Mouse (Mus musculus): Measurements from ENCODE around the gene Zdhhc9. TPM values are rescaled to one million over a fixed set of nuclear protein-coding genes. Genes with fewer than 3 reads are reported as not detected.
"Not testable (repeated sequence)": the region's sequence is repeated elsewhere in the genome, so short reads cannot be mapped to it uniquely, and the experiment has no call there.

Zdhhc9 gene
- 39.3 and 42.4 TPM in 2 replicates for total RNA-seq (2017)

GRCm38 (mm10) chrX:48208519-48209185 is at the start of gene Zdhhc9:
Zdhhc9 (minus strand) TSS chrX:48208878.
- ATAC-seq (ENCODE audit: extremely low read depth, insufficient number of reproducible peaks, low FRiP score, poor library complexity, severe bottlenecking): peak; percentile 99

- no peak for ATAC-seq (ENCODE audit: extremely low read depth, insufficient number of reproducible peaks, low FRiP score, poor library complexity, severe bottlenecking)
These were observed 48.3 kb upstream of the Zdhhc9 start for GRCm38 (mm10) chrX:48257011-48257410.

GRCm38 (mm10) chrX:48256468-48257007 is 47.9 kb upstream of the Zdhhc9 start, which contains the start of gene Utp14a:
Utp14a (plus strand) TSS chrX:48256862.
- ATAC-seq (ENCODE audit: extremely low read depth, insufficient number of reproducible peaks, low FRiP score, poor library complexity, severe bottlenecking): peak; percentile 100

- ATAC-seq (ENCODE audit: extremely low read depth, insufficient number of reproducible peaks, low FRiP score, poor library complexity, severe bottlenecking): no peak
These were observed 47.3 kb upstream of the Zdhhc9 start for GRCm38 (mm10) chrX:48255830-48256428.

GRCm38 (mm10) chrX:48234417-48234816 is 25.7 kb upstream of the Zdhhc9 start:
- ATAC-seq (ENCODE audit: extremely low read depth, insufficient number of reproducible peaks, low FRiP score, poor library complexity, severe bottlenecking): peak; percentile 92; the same call in 1 of the 2 replicates

GRCm38 (mm10) chrX:48226225-48226624 is 17.5 kb upstream of the Zdhhc9 start:
- ATAC-seq (ENCODE audit: extremely low read depth, insufficient number of reproducible peaks, low FRiP score, poor library complexity, severe bottlenecking): no peak

- no peak for ATAC-seq (ENCODE audit: extremely low read depth, insufficient number of reproducible peaks, low FRiP score, poor library complexity, severe bottlenecking)
These were observed 14.0 kb upstream of the Zdhhc9 start for GRCm38 (mm10) chrX:48222706-48223105.

- no peak for ATAC-seq (ENCODE audit: extremely low read depth, insufficient number of reproducible peaks, low FRiP score, poor library complexity, severe bottlenecking)
These were observed 10.8 kb upstream of the Zdhhc9 start for GRCm38 (mm10) chrX:48219468-48219867.

GRCm38 (mm10) chrX:48209746-48210145 is 1.1 kb upstream of the Zdhhc9 start:
- not testable (repeated sequence) for ATAC-seq (ENCODE audit: extremely low read depth, insufficient number of reproducible peaks, low FRiP score, poor library complexity, severe bottlenecking)

- ATAC-seq (ENCODE audit: extremely low read depth, insufficient number of reproducible peaks, low FRiP score, poor library complexity, severe bottlenecking): no peak
These were observed 754 bp downstream of the Zdhhc9 start for GRCm38 (mm10) chrX:48207761-48208487.

GRCm38 (mm10) chrX:48204469-48204868 is 4.2 kb downstream of the Zdhhc9 start:
- no peak for ATAC-seq (ENCODE audit: extremely low read depth, insufficient number of reproducible peaks, low FRiP score, poor library complexity, severe bottlenecking)

- no peak for ATAC-seq (ENCODE audit: extremely low read depth, insufficient number of reproducible peaks, low FRiP score, poor library complexity, severe bottlenecking)
These were observed 4.9 kb downstream of the Zdhhc9 start for GRCm38 (mm10) chrX:48203763-48204162.

- no peak for ATAC-seq (ENCODE audit: extremely low read depth, insufficient number of reproducible peaks, low FRiP score, poor library complexity, severe bottlenecking)
These were observed 5.7 kb downstream of the Zdhhc9 start for GRCm38 (mm10) chrX:48202995-48203394.

- ATAC-seq (ENCODE audit: extremely low read depth, insufficient number of reproducible peaks, low FRiP score, poor library complexity, severe bottlenecking): no peak
These were observed 6.2 kb downstream of the Zdhhc9 start for GRCm38 (mm10) chrX:48202436-48202835.

GRCm38 (mm10) chrX:48201973-48202372 is 6.7 kb downstream of the Zdhhc9 start:
- ATAC-seq (ENCODE audit: extremely low read depth, insufficient number of reproducible peaks, low FRiP score, poor library complexity, severe bottlenecking): no peak

GRCm38 (mm10) chrX:48200699-48201098 is 8.0 kb downstream of the Zdhhc9 start:
- ATAC-seq (ENCODE audit: extremely low read depth, insufficient number of reproducible peaks, low FRiP score, poor library complexity, severe bottlenecking): no peak

GRCm38 (mm10) chrX:48199026-48199425 is 9.7 kb downstream of the Zdhhc9 start:
- ATAC-seq (ENCODE audit: extremely low read depth, insufficient number of reproducible peaks, low FRiP score, poor library complexity, severe bottlenecking): no peak

- ATAC-seq (ENCODE audit: extremely low read depth, insufficient number of reproducible peaks, low FRiP score, poor library complexity, severe bottlenecking): no peak
These were observed 10.8 kb downstream of the Zdhhc9 start for GRCm38 (mm10) chrX:48197856-48198255.

GRCm38 (mm10) chrX:48193235-48194152 is 15.2 kb downstream of the Zdhhc9 start:
- no peak for ATAC-seq (ENCODE audit: extremely low read depth, insufficient number of reproducible peaks, low FRiP score, poor library complexity, severe bottlenecking)

Data from neutrophil, adult 5-6 weeks (primary cell).